Mouse (Mus musculus) frontal cortex, adult 2 months (tissue): ENCODE data around the gene Slf2. TPM values are rescaled to one million over a fixed set of nuclear protein-coding genes. Genes with fewer than 3 reads are reported as not detected.
A peak's percentile ranks its signal among the peaks of the same experiment; 100 is the strongest.

Experiments used
- DNase-seq, 2 experiments: peaks; one replicate each; pipeline ENCODE4 v3.0.0; 2022; ENCODE audit warnings: low spot score in 1 of 2; ENCODE audit errors: extremely low spot score in 1 of 2
- polyA plus RNA-seq: library from polyadenylated mRNA; depleted of rRNA; stranded (reverse); fragments of >200 nt; gene quantifications from 2 replicates; pipeline ENCODE4 v1.2.3, GENCODE M21; 2012

The Slf2 gene
- polyA plus RNA-seq, 1 experiment = 46.4 TPM

DNA sequence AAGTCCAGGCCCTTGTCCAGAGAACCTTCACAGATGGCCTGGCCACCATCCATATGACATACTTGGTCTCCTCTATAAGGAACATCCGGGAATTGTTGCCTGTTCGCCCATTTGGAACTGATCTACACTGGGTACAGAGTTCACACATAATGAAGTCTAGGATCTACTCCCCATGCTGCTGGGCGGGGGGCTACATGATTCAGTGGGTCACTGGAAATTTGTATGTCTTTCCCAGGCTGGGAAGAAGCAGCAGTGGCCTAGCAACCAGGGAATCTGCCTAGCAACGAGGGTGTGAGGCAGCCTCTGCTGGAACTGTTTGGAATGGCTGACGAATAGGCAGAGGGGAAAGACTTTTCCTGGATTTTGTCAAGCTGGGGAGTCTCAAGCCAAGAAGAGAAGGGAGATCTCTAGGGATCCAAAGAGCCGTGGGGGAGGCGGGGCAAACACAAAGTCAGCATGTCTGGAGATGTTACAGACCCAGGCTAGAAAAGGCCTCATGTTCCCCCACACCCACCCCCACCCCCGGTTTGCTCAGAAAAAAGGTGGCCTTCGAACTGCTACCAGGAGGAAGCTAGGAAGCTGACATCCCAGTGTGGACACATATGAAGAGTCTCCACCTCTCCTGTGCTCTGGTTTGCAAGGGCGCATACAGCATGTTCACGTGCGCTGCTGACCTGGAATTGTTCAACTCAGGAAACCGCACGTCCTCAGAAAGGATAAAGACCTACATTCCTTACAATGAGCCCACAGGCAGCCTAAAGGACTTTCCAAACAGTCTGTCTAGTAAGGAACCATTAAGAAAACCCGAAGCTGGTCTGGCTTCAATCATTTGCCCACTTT is 22.9 kb upstream of the Slf2 start:
- DNase-seq = peak in 1 of 2 experiments; percentile 53

GRCm38 (mm10) chr19:44908836-44909460 is 22.0 kb upstream of the Slf2 start:
- DNase-seq = no peak

- no peak for DNase-seq
Measured at GRCm38 (mm10) chr19:44914481-44915249, 16.3 kb upstream of the Slf2 start.

DNA sequence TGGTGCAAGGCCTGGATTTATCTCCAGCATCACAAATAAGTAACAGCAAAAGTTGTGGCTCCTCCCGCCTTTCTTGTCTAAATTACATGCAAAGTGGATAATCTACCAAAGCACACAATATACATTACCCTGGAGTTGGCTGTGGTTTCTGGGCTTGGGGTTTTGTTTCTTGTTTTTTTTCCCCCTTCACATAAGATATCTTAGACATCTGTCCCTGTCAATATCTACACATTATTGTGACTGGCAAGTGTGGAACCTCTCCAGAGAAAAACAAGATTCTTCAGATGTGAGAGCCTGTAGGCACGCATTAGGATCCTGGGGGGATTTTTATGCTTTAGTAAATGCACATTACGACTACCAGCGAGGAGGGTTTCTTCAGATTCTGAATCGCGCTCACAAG is 12.8 kb upstream of the Slf2 start:
- no peak for DNase-seq

- no peak for DNase-seq
Measured at GRCm38 (mm10) chr19:44921466-44922139, 9.3 kb upstream of the Slf2 start.

GRCm38 (mm10) chr19:44922521-44922920 is 8.4 kb upstream of the Slf2 start:
- DNase-seq = no peak

GRCm38 (mm10) chr19:44924699-44925098 is 6.3 kb upstream of the Slf2 start:
- no peak for DNase-seq

- DNase-seq = no peak
Measured at GRCm38 (mm10) chr19:44926781-44927180, 4.2 kb upstream of the Slf2 start.

DNA sequence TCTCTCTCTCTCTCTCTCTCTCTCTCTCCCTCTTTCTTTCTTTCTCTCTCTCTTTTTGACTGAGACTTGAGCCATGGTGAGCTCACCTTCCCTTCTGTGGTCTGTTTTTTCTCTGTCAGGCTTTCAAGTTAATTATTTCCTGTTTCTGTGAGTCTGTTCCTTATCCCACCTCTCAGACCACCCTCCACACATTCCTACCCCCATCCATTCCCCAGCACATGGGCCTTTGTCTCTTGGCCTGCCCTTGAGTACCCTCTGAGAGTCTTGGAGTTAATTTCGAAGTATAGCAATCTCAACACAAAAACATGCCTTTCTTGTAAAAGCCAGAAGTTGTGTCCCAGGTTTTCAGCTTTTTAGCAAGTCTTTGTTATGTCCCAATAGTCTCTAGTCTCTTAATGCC is 3.7 kb upstream of the Slf2 start:
- no peak for DNase-seq

DNA sequence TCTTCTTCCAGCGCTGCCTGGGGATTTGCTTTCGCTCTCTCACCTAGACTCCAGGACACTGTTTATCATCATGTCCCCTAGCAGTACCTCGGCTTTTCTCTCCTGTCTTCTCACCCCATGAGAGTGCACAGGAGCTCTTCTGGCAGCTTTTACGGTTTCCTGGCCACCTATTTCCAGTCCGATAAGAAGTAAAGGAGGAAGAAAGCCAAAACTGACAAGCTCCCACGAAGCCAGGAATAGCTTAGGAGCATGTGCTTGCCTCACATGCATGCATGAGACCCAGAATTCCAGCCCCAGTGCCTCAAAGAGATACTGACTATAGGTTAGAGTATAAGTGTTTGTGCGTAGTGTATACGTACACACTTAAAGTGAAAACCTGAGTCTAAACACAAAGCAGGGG is 2.8 kb upstream of the Slf2 start:
- DNase-seq = no peak

DNA sequence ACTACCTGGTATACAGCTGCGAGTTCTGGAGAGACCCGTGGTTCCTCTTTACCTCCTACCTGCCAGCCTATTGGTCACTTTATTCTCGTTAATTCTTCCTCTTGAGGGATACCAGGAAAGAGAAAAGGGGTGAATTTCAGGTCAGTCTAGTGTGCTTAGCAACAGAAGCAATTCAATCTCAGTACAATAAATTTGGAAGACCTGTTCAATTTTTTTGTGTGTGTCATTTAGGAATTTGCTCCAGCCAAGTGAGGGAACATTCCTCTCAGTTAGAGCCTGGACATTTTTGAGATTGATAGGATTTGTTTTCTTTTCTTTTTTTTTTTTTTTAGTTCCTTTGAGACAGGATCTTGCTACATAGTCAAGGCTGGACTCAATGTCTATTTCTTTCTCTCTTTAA is 1.7 kb upstream of the Slf2 start:
- no peak for DNase-seq

- no peak for DNase-seq
Measured at GRCm38 (mm10) chr19:44929663-44930062, 1.3 kb upstream of the Slf2 start.

GRCm38 (mm10) chr19:44930122-44930521 is 829 bp upstream of the Slf2 start:
- no peak for DNase-seq

DNA sequence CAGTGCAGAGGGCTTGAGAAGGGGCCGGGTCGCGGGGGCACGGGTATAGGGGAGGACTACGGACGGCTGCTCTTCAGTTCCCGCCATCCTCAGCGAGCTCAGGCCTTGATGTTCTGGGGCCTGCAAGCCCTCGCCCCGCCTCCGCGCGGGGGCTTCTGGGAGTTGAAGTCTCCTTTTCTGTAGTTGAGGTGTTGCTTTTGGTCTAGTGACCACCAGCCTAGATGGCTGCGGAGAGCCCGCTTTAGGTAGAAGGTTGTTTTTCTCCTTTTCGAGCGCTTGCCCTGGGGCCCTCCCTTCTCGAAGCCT is 456 bp downstream of the Slf2 start:
- peak; percentile 66 to 85 for DNase-seq

- DNase-seq = no peak
Measured at GRCm38 (mm10) chr19:44932051-44932450, 1.1 kb downstream of the Slf2 start.

DNA sequence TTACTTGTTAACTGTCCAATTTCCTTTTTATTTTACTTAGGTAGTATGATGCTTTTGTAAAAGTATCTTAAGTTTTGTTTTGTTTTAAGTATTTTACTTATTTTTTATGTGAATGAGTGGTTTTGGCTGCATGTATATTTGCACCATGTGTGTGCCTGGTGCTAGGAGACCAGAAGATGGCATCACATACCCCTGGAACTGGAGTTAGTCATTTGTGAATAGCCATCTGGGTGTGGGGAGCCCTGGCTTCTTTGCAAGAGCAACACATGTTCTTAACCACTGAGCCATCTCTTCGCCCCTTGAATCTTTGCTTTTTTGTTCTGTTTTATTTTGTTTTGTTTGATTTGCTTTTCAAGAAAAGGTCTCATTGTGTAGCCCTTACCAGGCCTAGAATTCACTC is 2.2 kb downstream of the Slf2 start:
- no peak for DNase-seq

GRCm38 (mm10) chr19:44959633-44960032 is 28.7 kb downstream of the Slf2 start:
- no peak for DNase-seq

- no peak for DNase-seq
Measured at GRCm38 (mm10) chr19:44965978-44966377, 35.0 kb downstream of the Slf2 start.

DNA sequence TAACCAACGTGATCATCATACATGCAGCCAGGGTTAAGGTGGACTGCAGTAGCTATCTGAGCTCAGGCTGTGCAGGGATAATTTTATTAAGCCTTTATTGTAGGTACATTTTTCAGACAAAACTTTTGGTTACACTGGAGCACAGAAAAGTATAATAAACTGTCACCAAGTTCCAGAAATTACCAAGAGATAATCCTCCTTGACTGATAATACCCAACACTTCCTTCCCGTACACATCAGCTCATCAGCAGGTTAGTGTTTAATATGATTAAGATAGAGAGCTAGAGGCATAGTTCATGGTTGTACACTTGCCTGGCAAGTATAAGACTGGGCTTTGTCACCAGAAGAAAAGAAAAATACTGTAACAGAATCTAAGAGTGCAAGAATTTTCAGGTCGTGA is 37.4 kb downstream of the Slf2 start:
- DNase-seq = no peak

- no peak for DNase-seq
Measured at GRCm38 (mm10) chr19:44976636-44977035, 45.7 kb downstream of the Slf2 start.

DNA sequence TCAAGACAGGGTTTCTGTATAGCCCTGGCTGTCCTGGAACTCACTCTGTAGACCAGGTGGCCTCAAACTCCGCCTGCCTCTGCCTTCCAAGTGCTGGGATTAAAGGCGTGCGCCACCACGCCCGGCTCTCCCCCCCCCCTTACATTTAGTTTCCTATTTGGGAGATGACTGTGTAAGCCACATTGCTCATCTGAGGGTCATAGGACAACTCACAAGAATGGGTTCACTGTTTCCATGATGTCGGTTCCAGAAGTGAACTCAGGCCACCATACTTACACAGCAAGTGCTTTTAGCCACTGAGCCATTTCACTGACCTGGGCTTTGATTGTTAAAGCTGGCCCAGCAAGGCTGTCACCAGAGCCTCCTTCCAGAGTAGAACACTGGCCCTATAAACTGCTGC is 46.2 kb downstream of the Slf2 start:
- no peak for DNase-seq
